Mouse (Mus musculus): Measurements from ENCODE around the gene Gckr.

- TF ChIP-seq CTCF (IDR thresholded peaks at IDR 0.05; ENCODE audit: insufficient read depth, low read depth, low read length) (no peak; the same call in 1 of the 2 replicates), POLR2A (IDR thresholded peaks at IDR 0.05; ENCODE audit: insufficient read depth, low read depth, low read length) (no peak)
Observed at GRCm38 (mm10) chr5:31294964-31295605, 2.2 kb upstream of the Gckr start.

Data from olfactory bulb, adult 2 months (tissue).